Mouse (Mus musculus): ENCODE measurements around the gene Dock3.

DNA sequence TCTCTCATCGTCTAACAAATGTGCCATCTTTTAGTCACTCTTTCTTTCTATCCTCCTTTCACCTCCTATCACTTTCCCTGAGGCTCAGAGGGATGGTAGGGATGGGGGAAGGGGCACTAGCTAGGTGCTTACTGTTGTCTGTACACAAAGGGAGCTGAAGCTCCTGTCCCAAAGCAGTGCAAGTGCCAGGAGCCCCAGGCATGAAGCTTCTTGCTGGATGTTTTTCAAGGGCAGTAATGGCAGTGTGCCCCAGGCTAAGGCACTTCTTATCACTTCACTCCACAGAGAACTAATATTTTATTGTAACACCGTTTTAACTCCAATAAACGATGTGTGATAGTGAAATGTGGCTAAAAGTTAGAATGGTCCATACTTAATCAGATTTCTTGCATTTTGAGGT lies 118.9 kb downstream of the Dock3 start:
- no peak for TF ChIP-seq EP300 (IDR thresholded peaks at IDR 0.05; ENCODE audit: insufficient read depth, low read depth, low read length)
- TF ChIP-seq CTCF (IDR thresholded peaks at IDR 0.05; ENCODE audit: low read depth, low read length): no peak
- TF ChIP-seq POLR2A (IDR thresholded peaks at IDR 0.05; ENCODE audit: insufficient read depth, low read length): no peak

Data from ES-Bruce4 (cell line).